Mouse (Mus musculus) intestine, embryonic 15.5 days (tissue): Measurements from ENCODE around the gene Tcf7l2. TPM values are rescaled to one million over a fixed set of nuclear protein-coding genes. Genes with fewer than 3 reads are reported as not detected.

Experiments used
- ATAC-seq: fragments of 200-750 bp; cut with Nextera tagmentation; 2 replicates; pipeline ENCODE4 v1.8.0; 2017; ENCODE audit warnings: moderate TSS enrichment, moderate library complexity
- H3K27ac ChIP-seq: fragments of 300-500 bp; sonication (generic); 2 replicates; pipeline ENCODE4 v1.5.1; 2015; ENCODE audit warnings: mild to moderate bottlenecking, inconsistent platforms
- H3K27me3 ChIP-seq: fragments of 300-500 bp; sonication (generic); replicated peaks from 2 replicates; pipeline ENCODE4 v1.6.1; 2015; ENCODE audit warnings: inconsistent platforms
- H3K36me3 ChIP-seq: fragments of 300-500 bp; sonication (generic); 2 replicates; pipeline ENCODE4 v1.6.1; 2015; ENCODE audit warnings: inconsistent platforms
- H3K4me1 ChIP-seq: fragments of 300-500 bp; sonication (generic); replicated peaks from 2 replicates; pipeline ENCODE4 v1.6.1; 2015; ENCODE audit warnings: inconsistent platforms
- H3K4me2 ChIP-seq: fragments of 300-500 bp; sonication (generic); replicated peaks from 2 replicates; pipeline ENCODE4 v1.6.1; 2015; ENCODE audit warnings: mild to moderate bottlenecking, inconsistent platforms
- H3K4me3 ChIP-seq: fragments of 300-500 bp; sonication (generic); replicated peaks from 2 replicates; pipeline ENCODE4 v1.5.1; 2015; ENCODE audit warnings: inconsistent platforms
- H3K9ac ChIP-seq: fragments of 300-500 bp; sonication (generic); 2 replicates; pipeline ENCODE4 v1.6.1; 2015; ENCODE audit warnings: inconsistent platforms
- H3K9me3 ChIP-seq: fragments of 300-500 bp; sonication (generic); 2 replicates; pipeline ENCODE4 v1.6.1; 2016; ENCODE audit warnings: inconsistent platforms
- WGBS: fragments of 180-500 bp; shearing (Covaris S2); methylation state at CpG from one replicate; pipeline ENCODE4 v1.1.7; 2015; 5-methylcytosine and 5-hydroxymethylcytosine counted together
- polyA plus RNA-seq: library from polyadenylated mRNA; unstranded; fragments of >200 nt; fragmentation: Nextera tagmentation; extraction: Ambion mirVana; gene quantifications from 2 replicates; pipeline ENCODE4 v1.2.1, GENCODE M21; 2015

Gene Tcf7l2
- polyA plus RNA-seq, 1 experiment from 2014 or later, result 78.9 TPM

- 73% methylated on average over 7 of the region's 7 CpGs for WGBS
- no peaks in the 10 kb centered on the region for H3K4me1 ChIP-seq
- H3K27ac ChIP-seq, result no peak overlapping the region
- H3K36me3 ChIP-seq, result peaks cover 7% of the 10 kb centered on the region; the same call in 1 of the 2 replicates
- H3K27me3 ChIP-seq, result no peaks in the 10 kb centered on the region
- no peak for ATAC-seq
- no peaks in the 10 kb centered on the region for H3K9me3 ChIP-seq
- H3K9ac ChIP-seq, result no peak overlapping the region
- no peak overlapping the region for H3K4me2 ChIP-seq
- no peak overlapping the region for H3K4me3 ChIP-seq
Observed at GRCm38 (mm10) chr19:55933947-55934729, 192.5 kb downstream of the Tcf7l2 start.

GRCm38 (mm10) chr19:55934730-55935003 is 193.0 kb downstream of the Tcf7l2 start:
- Histone ChIP-seq H3K4me1 (no peaks in the 10 kb centered on the region), H3K27ac (no peak overlapping the region), H3K9ac (no peak overlapping the region), H3K27me3 (no peaks in the 10 kb centered on the region), H3K4me2 (no peak overlapping the region), H3K9me3 (no peaks in the 10 kb centered on the region), H3K36me3 (peaks cover 7% of the 10 kb centered on the region; the same call in 1 of the 2 replicates), H3K4me3 (no peak overlapping the region)
- WGBS, result 89% methylated on average over 3 of the region's 3 CpGs
- ATAC-seq, result no peak

- no peak overlapping the region for H3K27ac ChIP-seq
- H3K4me1 ChIP-seq, result no peaks in the 10 kb centered on the region
- no peak overlapping the region for H3K4me2 ChIP-seq
- H3K4me3 ChIP-seq, result no peak overlapping the region
- H3K9me3 ChIP-seq, result no peaks in the 10 kb centered on the region
- H3K9ac ChIP-seq, result no peak overlapping the region
- 93% methylated on average over 3 of the region's 3 CpGs for WGBS
- no peaks in the 10 kb centered on the region for H3K36me3 ChIP-seq
- H3K27me3 ChIP-seq, result no peaks in the 10 kb centered on the region
- ATAC-seq, result no peak
Observed at GRCm38 (mm10) chr19:55937026-55937425, 195.4 kb downstream of the Tcf7l2 start.

GRCm38 (mm10) chr19:55938254-55939046 is 196.8 kb downstream of the Tcf7l2 start:
- no peak overlapping the region for H3K27ac ChIP-seq
- H3K4me3 ChIP-seq, result no peak overlapping the region
- H3K9me3 ChIP-seq, result no peaks in the 10 kb centered on the region
- H3K36me3 ChIP-seq, result no peaks in the 10 kb centered on the region
- H3K9ac ChIP-seq, result no peak overlapping the region
- H3K4me2 ChIP-seq, result no peak overlapping the region
- peak; percentile 65; the same call in 1 of the 2 replicates for ATAC-seq
- no peaks in the 10 kb centered on the region for H3K4me1 ChIP-seq
- WGBS, result 88% methylated on average over 21 of the region's 21 CpGs
- H3K27me3 ChIP-seq, result no peaks in the 10 kb centered on the region

GRCm38 (mm10) chr19:55939090-55939489 is 197.5 kb downstream of the Tcf7l2 start:
- 67% methylated on average over 5 of the region's 5 CpGs for WGBS
- 0 out of 2 replicates have a peak, but pooled peaks have one; percentile 19 for ATAC-seq
- no peak overlapping the region for H3K27ac ChIP-seq

GRCm38 (mm10) chr19:55939719-55940118 is 198.1 kb downstream of the Tcf7l2 start:
- 84% methylated on average over 4 of the region's 4 CpGs for WGBS
- H3K4me2 ChIP-seq, result no peak overlapping the region
- H3K9me3 ChIP-seq, result no peaks in the 10 kb centered on the region
- no peak for ATAC-seq
- H3K27ac ChIP-seq, result no peak overlapping the region
- H3K27me3 ChIP-seq, result no peaks in the 10 kb centered on the region
- no peaks in the 10 kb centered on the region for H3K4me1 ChIP-seq
- H3K4me3 ChIP-seq, result no peak overlapping the region
- H3K36me3 ChIP-seq, result no peaks in the 10 kb centered on the region
- H3K9ac ChIP-seq, result no peak overlapping the region

More at GRCm38 (mm10) chr19:55939090-55939489, 197.5 kb downstream of the Tcf7l2 start:
- H3K4me1 ChIP-seq, result no peaks in the 10 kb centered on the region
- H3K9ac ChIP-seq, result no peak overlapping the region
- H3K36me3 ChIP-seq, result no peaks in the 10 kb centered on the region
- no peaks in the 10 kb centered on the region for H3K9me3 ChIP-seq
- H3K4me2 ChIP-seq, result no peak overlapping the region
- H3K4me3 ChIP-seq, result no peak overlapping the region
- H3K27me3 ChIP-seq, result no peaks in the 10 kb centered on the region

GRCm38 (mm10) chr19:55940538-55941252 is 199.1 kb downstream of the Tcf7l2 start:
- no peak overlapping the region for H3K9ac ChIP-seq
- no peak overlapping the region for H3K4me2 ChIP-seq
- 44% methylated on average over 11 of the region's 11 CpGs for WGBS

GRCm38 (mm10) chr19:55941253-55942125 is 199.9 kb downstream of the Tcf7l2 start:
- WGBS, result 70% methylated on average over 16 of the region's 16 CpGs
- peak; percentile 86; the same call in 1 of the 2 replicates for ATAC-seq
- H3K9ac ChIP-seq, result no peak overlapping the region
- no peaks in the 10 kb centered on the region for H3K36me3 ChIP-seq
- no peaks in the 10 kb centered on the region for H3K4me1 ChIP-seq
- no peak overlapping the region for H3K4me3 ChIP-seq
- H3K9me3 ChIP-seq, result no peaks in the 10 kb centered on the region
- no peak overlapping the region for H3K4me2 ChIP-seq
- H3K27me3 ChIP-seq, result no peaks in the 10 kb centered on the region
- H3K27ac ChIP-seq, result no peak overlapping the region

More at GRCm38 (mm10) chr19:55940538-55941252, 199.1 kb downstream of the Tcf7l2 start:
- ATAC-seq, result no peak
- Histone ChIP-seq H3K36me3 (no peaks in the 10 kb centered on the region), H3K4me3 (no peak overlapping the region), H3K4me1 (no peaks in the 10 kb centered on the region), H3K27me3 (no peaks in the 10 kb centered on the region), H3K27ac (no peak overlapping the region), H3K9me3 (no peaks in the 10 kb centered on the region)

- no peak overlapping the region for H3K27ac ChIP-seq
- WGBS, result 68% methylated on average over 5 of the region's 5 CpGs
- no peak for ATAC-seq
Observed at GRCm38 (mm10) chr19:55951397-55951796, 209.8 kb downstream of the Tcf7l2 start.

GRCm38 (mm10) chr19:55953207-55953606 is 211.6 kb downstream of the Tcf7l2 start:
- Histone ChIP-seq H3K36me3 (no peaks in the 10 kb centered on the region), H3K27ac (peak overlapping the region; percentile 13; the same call in 1 of the 2 replicates), H3K4me1 (0 out of 2 replicates have a peak, but pooled peaks cover 4% of the 10 kb centered on the region), H3K4me2 (no peak overlapping the region), H3K4me3 (no peak overlapping the region), H3K9ac (no peak overlapping the region), H3K27me3 (no peaks in the 10 kb centered on the region), H3K9me3 (no peaks in the 10 kb centered on the region)
- ATAC-seq, result no peak
- whole genome bisulfite sequencing, result 45% methylated on average over 3 of the region's 3 CpGs

More at GRCm38 (mm10) chr19:55951397-55951796, 209.8 kb downstream of the Tcf7l2 start:
- Histone ChIP-seq H3K27me3 (no peaks in the 10 kb centered on the region), H3K9ac (no peak overlapping the region), H3K36me3 (no peaks in the 10 kb centered on the region), H3K4me2 (no peak overlapping the region), H3K4me1 (0 out of 2 replicates have a peak, but pooled peaks cover 4% of the 10 kb centered on the region), H3K9me3 (no peaks in the 10 kb centered on the region), H3K4me3 (no peak overlapping the region)

GRCm38 (mm10) chr19:55955126-55955525 is 213.5 kb downstream of the Tcf7l2 start:
- 81% methylated on average over 3 of the region's 3 CpGs for whole genome bisulfite sequencing
- H3K27ac ChIP-seq, result no peak overlapping the region
- H3K4me3 ChIP-seq, result no peak overlapping the region
- H3K9ac ChIP-seq, result no peak overlapping the region
- no peaks in the 10 kb centered on the region for H3K36me3 ChIP-seq
- H3K9me3 ChIP-seq, result no peaks in the 10 kb centered on the region
- no peak overlapping the region for H3K4me2 ChIP-seq
- no peaks in the 10 kb centered on the region for H3K27me3 ChIP-seq
- no peak for ATAC-seq
- 0 out of 2 replicates have a peak, but pooled peaks cover 4% of the 10 kb centered on the region for H3K4me1 ChIP-seq
